Mouse (Mus musculus): ENCODE results near the gene Snd1.
A peak's percentile ranks its signal among the peaks of the same experiment; 100 is the strongest.
"Not testable (repeated sequence)": the region's sequence is repeated elsewhere in the genome, so short reads cannot be mapped to it uniquely, and the experiment has no call there.

Gene Snd1

GRCm38 (mm10) chr6:28905301-28905700 lies 430.4 kb downstream of the Snd1 start:
- DNase-seq (ENCODE audit: low spot score) = no peak

DNA sequence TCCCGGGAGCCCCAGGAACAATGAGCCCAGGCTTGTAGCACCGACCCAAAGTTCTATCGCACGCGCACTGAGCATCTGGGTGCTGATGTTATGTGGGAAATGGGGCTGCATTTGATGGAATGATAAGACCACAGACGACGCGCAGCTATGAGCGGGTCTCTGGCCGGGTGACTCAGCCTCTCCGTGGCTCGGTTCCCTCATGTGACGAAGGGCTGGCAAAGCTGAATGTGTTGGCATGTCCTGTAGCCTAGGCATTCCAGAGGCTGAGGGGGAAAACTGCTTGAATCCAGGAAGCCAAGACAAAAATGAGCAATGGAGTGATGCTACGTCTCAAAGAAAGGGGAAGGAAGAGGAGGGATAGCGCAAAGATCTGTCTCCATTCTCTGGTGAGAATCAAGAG lies 434.9 kb downstream of the Snd1 start:
- no peak for DNase-seq (ENCODE audit: low spot score)

DNA sequence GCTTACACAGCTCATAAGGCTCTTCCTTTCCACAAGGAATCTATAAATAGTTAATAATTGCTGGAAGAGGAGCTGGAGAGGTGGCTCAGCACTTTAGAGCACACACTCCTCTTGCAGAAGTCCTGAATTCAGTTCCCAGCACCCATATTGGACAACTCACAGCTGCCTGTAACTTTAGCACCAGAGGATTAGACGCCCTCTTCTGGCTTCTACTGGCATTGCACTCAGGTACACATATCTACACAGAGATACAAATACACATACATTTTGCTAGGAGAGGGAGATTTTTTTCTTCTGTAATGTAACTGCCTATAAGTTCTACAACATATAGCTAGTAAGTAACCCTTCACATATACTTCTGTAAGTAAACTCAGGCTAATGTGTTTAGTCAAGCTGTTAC lies 440.0 kb downstream of the Snd1 start:
- DNase-seq (ENCODE audit: low spot score) = no peak

DNA sequence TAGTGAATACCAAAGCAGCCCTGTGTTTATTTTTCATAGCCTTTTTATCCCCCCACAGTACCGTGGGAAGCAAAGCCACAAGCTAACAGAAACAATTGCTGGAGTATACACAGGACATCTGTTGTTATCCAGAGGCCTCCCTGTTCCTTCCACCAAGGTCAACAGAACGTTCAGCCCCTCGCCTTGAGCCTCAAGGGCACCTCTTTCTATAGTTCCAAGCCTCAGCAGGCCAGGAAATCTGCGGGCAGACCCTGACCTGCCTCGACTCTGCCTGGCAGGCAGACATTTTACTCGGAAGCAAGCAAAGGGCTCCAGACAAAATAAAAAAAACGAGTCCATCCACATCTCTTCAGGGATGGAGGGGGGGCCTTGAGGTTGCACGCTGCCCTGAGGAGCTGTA lies 441.7 kb downstream of the Snd1 start:
- DNase-seq (ENCODE audit: low spot score) = no peak

GRCm38 (mm10) chr6:28919346-28919745 lies 444.4 kb downstream of the Snd1 start:
- DNase-seq (ENCODE audit: low spot score) = peak; percentile 68

DNA sequence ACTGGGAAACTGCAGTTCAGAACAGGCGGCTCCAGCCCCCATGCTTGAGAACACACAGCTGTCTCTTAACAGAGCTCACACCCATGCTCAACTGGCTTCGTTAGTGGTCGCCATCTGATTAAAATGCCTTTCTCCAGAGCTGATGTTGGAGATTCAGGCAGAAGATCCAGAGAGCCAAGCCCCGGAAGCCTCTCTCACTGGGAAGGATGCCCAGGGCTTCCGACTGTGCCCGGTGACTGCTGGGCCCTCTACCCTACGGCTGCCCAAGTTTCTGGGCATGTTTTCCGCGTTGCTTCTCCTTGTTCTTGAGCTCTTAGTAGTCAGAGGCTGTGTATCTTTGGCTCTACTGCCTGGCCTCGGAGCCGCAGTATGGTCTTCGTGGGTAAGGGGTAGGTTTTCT lies 447.4 kb downstream of the Snd1 start:
- no peak for DNase-seq (ENCODE audit: low spot score)

GRCm38 (mm10) chr6:28923091-28923824 lies 448.3 kb downstream of the Snd1 start:
- DNase-seq (ENCODE audit: low spot score) = no peak

DNA sequence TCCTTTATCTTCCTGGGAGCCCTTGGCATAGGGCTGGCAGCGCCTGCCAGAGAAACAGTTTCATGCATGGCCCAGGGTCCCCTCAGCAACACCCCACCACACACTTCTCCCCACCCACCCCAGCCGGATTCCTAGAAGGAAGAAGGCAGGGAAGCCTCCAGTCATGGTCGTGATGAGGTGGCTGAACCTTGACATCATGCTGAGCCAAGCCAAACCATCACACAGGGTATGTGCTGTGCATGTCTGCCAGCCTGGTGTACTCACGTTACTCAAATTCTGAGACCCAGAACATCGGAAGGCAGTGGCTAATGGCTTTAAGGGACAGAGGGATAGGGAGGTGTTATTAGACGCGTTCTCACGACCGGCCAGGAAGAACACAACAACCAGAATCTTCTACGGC lies 448.9 kb downstream of the Snd1 start:
- DNase-seq (ENCODE audit: low spot score) = no peak

DNA sequence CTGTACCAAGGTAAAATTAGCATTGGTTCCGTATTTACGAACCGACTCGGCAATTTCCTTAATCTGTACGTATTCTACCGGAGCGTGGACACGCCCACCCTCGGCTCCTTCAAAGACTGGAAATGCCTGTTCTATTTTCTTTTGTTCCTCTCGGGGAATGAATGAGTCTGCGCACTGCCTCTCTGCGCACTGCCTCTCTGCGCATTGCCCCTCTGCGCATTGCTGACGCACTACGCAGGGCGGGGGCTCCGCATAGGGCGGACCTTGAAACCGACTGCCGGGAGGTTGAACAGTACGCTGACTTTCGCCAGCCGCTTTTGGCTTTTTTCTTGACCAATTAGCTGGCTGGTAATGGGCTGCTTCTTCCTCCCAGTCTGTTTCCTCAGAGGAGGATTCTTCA lies 453.0 kb downstream of the Snd1 start:
- not testable (repeated sequence) for DNase-seq (ENCODE audit: low spot score)

- DNase-seq (ENCODE audit: low spot score) = not testable (repeated sequence)
These were observed 454.3 kb downstream of the Snd1 start for GRCm38 (mm10) chr6:28929169-28929803.

DNA sequence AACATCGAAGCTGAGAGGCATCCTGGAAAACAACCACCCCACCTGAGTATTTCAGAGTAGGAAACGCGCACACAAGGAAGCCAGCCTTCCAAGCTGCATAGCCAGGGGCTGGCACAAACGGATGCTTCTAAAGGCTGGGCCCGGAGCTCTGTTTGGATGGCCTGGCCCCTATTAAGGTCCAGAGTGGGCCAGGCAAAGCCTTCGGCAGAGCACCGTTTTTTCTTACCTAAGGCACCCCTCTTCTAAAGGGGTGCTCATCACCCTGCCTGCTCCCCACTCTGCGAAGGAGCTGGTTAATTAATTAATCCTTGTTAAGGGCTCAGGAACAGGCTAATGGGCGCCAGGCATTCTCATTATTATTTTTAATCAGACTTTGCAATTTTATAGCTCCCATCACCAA lies 456.3 kb downstream of the Snd1 start:
- DNase-seq (ENCODE audit: low spot score) = no peak

- no peak for DNase-seq (ENCODE audit: low spot score)
These were observed 456.8 kb downstream of the Snd1 start for GRCm38 (mm10) chr6:28931636-28932327.

DNA sequence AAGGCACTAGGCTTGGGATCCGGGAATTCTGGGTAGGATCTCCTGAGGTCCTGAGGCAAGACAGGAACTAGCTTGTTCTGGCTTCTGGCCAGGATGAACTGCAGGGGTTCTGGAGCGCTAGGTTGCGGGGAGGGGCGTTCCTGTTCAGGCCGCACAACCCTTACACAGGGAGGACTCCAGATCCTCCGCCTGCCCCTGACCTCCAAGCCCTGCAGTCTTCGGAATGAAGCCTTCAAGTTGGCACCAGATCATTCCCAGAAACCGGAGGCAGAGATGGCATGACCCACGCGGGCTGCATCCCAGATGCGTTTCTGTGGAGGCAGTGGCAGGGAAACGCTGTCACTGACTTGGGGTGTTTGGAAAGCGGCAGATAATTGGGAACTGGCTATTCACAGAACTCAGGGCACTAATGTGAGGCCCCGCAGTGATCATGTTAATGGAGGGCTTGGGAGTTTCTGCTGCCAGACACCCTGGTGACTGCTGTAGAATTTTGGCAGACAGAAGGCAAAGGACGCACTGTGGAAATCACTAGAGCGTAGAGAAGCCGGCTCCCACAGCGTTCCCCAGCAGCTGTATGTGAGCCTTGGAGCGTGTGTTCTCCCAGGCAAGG lies 457.5 kb downstream of the Snd1 start:
- no peak for DNase-seq (ENCODE audit: low spot score)

DNA sequence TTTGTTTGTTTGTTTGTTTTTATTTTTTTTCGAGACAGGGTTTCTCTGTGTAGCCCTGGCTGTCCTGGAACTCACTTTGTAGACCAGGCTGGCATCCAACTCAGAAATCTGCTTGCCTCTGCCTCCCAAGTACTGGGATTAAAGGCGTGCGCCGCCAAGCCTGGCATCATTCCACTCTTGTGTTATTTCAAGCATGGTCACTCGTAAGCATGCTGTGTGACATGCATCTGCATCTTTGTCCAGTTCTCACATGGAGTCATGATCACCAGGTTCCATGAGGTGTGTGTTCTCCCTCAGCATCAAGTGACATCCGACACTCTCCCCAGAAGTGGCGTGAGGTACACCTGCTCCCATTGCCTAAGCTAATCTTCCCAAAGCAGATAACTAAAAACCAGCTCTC lies 460.8 kb downstream of the Snd1 start:
- no peak for DNase-seq (ENCODE audit: low spot score)

DNA sequence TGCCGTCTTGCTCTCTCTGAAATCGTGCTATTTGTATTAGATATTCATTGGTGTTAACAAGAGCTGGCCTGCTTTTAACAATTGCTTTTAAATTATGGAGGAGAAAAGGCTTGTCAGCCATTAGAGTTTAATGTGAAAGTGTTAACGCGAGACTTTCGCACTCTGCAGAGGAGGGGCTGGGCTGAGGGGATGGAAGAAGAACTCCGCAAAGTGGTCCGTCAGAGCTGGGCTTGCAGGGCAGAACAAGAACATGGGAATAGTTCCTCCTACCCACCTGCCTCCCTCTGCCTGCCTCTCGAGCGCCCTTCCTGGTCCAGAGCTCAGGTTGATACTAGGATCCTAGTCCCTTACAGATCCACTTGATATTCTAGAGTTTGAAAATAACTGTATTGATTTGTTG lies 472.3 kb downstream of the Snd1 start:
- no peak for DNase-seq (ENCODE audit: low spot score)

DNA sequence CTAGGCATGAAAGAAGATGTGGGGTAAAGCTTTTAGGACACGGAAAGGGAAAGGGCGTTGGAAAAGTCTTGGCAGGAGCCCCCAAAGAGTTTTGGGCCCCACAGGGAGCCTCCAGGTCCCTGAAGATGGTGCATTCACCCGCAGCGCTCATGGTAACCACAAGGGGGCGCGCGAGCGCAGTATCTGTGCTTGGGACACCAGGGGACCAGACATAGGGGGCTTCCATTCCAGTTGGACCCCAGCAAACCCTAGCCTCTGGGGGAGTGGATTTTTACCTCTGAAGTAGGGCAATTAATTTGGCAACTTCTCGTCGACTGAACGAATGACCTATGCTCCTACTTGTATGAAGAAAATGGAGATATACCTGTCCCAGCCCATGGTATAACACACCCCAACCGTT lies 474.3 kb downstream of the Snd1 start:
- peak; percentile 69 for DNase-seq (ENCODE audit: low spot score)

DNA sequence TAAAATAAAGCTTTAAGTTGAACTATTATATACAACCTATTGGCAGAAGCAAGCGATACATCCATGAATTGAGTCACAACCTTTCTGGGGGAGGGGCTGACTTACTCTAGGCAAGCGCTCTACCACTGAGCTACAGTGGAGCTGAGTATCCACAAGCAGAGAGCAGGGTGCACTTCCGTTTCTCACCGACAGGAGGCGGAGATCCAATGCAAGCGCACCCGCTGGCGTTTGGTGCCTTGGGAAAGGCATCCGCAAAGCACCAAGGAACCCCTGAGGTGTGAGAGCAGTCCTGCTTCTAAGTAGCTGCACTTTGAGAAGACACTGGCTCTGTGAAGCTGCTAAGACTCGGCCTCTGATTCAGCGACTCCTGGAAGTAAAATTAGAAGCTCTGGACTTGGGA lies 480.6 kb downstream of the Snd1 start:
- DNase-seq (ENCODE audit: low spot score) = no peak

DNA sequence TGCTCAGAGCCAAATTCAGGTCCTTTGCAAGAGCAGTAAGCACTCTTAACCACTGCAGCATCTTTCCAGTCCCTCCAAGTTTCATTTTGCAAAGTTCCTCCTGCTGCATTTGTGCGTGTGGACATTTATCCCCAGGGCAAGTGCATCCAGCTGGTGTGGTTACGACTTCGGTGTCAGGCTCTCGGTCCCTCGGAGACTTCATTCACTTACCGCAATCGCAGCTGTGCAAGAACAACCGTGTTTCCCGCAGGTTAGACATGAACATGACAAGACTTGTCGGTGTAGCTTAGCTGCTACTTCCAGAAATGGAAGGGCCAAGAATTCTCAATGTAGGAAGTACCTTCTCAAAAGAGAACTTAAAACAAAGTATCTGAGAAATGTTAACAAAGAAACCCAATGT lies 482.5 kb downstream of the Snd1 start:
- no peak for DNase-seq (ENCODE audit: low spot score)

DNA sequence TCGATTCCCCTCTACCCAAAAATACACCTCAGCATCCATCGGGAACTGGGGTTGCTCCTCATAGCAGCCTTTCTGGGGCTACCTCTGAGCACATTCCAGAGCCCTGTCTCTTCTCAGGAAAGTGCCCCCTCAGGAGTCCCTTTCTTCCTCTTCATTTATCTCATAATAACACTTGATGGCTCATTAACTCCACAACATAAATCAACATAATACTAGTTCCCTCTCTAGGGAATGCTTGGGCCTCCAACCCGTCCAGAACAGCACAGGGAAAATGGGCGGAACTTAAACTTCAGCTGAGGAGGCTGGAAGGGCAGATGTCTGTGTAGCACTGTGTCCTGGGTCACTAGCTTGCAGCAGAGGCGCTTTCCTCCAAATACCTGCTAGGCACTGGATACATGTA lies 488.2 kb downstream of the Snd1 start:
- peak; percentile 21 for DNase-seq (ENCODE audit: low spot score)

DNA sequence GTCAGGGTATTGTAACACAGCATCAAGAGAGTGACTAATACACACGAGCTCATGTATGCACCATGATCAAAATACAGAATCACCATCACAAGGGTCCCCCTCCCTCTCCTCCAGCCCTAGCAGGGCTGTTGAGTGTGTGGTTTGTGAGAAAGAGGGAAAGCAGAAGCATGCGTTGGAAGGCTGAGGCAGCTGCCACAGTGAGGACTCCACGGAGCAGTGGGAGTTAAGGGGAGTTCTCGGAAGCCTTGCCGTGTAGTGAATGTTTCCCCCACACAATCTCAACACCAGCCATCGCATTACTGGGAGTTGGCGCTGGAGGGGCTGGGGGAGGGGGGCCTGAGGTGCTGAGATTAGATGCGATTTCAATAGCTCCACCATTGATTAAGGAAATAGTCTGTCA lies 490.3 kb downstream of the Snd1 start:
- DNase-seq (ENCODE audit: low spot score) = no peak

DNA sequence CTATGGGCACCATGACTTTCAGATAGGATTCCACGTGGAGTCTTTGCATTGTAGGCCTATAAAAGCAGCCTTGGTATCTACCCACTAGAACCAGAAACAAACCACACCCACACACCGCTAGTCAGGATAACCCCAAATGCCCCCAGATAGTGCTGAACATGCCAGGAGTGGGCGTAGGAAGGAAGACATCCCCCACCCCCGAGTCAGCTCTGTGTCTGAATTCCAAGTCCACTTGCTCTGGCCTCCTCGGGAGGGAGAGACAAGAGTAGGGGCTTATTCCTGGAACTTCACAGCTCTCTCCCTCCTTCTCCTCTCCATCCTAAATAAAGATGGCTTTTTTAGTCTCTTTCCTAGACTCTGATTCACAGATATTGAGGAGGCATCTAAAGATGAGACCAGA lies 494.7 kb downstream of the Snd1 start:
- no peak for DNase-seq (ENCODE audit: low spot score)

- DNase-seq (ENCODE audit: low spot score) = peak; percentile 87
These were observed 495.8 kb downstream of the Snd1 start for GRCm38 (mm10) chr6:28970711-28971110.

DNA sequence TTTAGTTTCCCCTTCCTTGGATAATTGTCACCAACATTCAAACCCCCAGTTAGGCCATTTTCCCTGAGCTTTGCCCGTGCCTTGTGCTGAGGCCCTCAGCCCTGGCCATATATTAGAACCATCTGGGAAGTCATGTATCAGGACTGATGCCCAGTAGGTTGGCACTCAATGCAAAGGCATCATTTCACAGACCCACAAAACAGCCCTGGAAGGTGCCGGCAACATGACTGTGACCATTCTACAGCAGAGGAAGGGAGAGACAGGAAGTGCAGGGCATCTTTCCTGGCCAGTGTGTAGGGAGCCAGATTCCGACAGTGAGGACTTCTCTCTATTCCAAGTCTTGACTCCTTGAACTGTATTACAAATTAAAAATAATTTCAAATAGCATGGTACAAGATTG lies 499.6 kb downstream of the Snd1 start:
- DNase-seq (ENCODE audit: low spot score) = no peak
